Mouse (Mus musculus) hindbrain, embryonic 15.5 days (tissue): ENCODE data around the gene Atn1. TPM values are rescaled to one million over a fixed set of nuclear protein-coding genes. Genes with fewer than 3 reads are reported as not detected.

Source experiments
- ATAC-seq: fragments of 200-750 bp; cut with Nextera tagmentation; 2 replicates; pipeline ENCODE4 v1.8.0; 2017; ENCODE audit warnings: low read depth, moderate number of reproducible peaks, moderate TSS enrichment; ENCODE audit not compliant: low FRiP score
- H3K27ac ChIP-seq: fragments of 300-500 bp; sonication (generic); replicated peaks from 2 replicates; pipeline ENCODE4 v1.5.1; 2015; ENCODE audit warnings: mild to moderate bottlenecking, inconsistent platforms
- H3K27me3 ChIP-seq: fragments of 300-500 bp; sonication (generic); 2 replicates; pipeline ENCODE4 v1.6.1; 2015; ENCODE audit warnings: control low read depth, inconsistent platforms
- H3K36me3 ChIP-seq: fragments of 300-500 bp; sonication (generic); 2 replicates; pipeline ENCODE4 v1.6.1; 2015; ENCODE audit warnings: control low read depth, inconsistent platforms
- H3K4me1 ChIP-seq: fragments of 300-500 bp; sonication (generic); replicated peaks from 2 replicates; pipeline ENCODE4 v1.6.1; 2015; ENCODE audit warnings: control low read depth, inconsistent platforms
- H3K4me2 ChIP-seq: fragments of 300-500 bp; sonication (generic); 2 replicates; pipeline ENCODE4 v1.6.1; 2015; ENCODE audit warnings: moderate library complexity, mild to moderate bottlenecking, inconsistent platforms
- H3K4me3 ChIP-seq: fragments of 300-500 bp; sonication (generic); 2 replicates; pipeline ENCODE4 v1.5.1; 2015; ENCODE audit warnings: mild to moderate bottlenecking, inconsistent platforms
- H3K9ac ChIP-seq: fragments of 300-500 bp; sonication (generic); 2 replicates; pipeline ENCODE4 v1.6.1; 2015; ENCODE audit warnings: inconsistent platforms
- H3K9me3 ChIP-seq: fragments of 300-500 bp; sonication (generic); 2 replicates; pipeline ENCODE4 v1.6.1; 2016; ENCODE audit warnings: control low read depth, inconsistent platforms
- WGBS: fragments of 180-500 bp; shearing (Covaris S2); methylation state at CpG from one replicate; pipeline ENCODE4 v1.1.7; 2015; 5-methylcytosine and 5-hydroxymethylcytosine counted together
- microRNA counts: library from miRNA; unstranded; fragments of <30 nt; microRNA quantifications from one replicate; lab custom pipeline; 2016
- microRNA-seq: library from miRNA; unstranded; fragments of <30 nt; microRNA quantifications from one replicate; pipeline ENCODE4, GENCODE M21; 2016
- polyA plus RNA-seq: library from polyadenylated mRNA; unstranded; fragments of >200 nt; fragmentation: Nextera tagmentation; extraction: Ambion mirVana; gene quantifications from 2 replicates; pipeline ENCODE4 v1.2.1, GENCODE M21; 2015

Gene Atn1
- polyA plus RNA-seq, 1 experiment from 2014 or later = 30.4 TPM

DNA sequence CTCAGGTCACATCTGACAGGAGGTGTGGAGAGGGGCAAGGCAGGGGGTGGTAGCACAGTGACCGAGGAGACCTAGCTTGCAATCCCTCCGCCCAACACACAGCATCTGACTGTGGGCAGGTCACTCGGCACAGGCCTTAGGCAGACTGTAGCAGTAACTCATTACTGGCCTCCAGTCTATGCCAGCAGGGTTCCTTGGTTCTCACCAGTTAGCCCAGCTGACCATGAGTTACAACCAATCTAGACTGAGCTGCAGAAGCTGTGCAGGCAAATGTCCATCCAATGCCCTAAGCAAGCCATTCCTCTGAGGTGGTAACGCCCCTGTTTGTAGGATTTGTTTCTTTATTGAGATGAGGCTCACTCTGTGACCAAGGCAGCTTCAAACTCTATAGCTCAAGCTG is 57.0 kb downstream of the Atn1 start:
- peaks cover 34% of the 10 kb centered on the region for H3K36me3 ChIP-seq
- no peak overlapping the region for H3K4me2 ChIP-seq
- H3K4me3 ChIP-seq = no peak overlapping the region
- H3K27me3 ChIP-seq = no peaks in the 10 kb centered on the region
- WGBS = 93% methylated on average over 4 of the region's 4 CpGs
- H3K9me3 ChIP-seq = no peaks in the 10 kb centered on the region
- peaks cover 5% of the 10 kb centered on the region for H3K4me1 ChIP-seq
- no peak overlapping the region for H3K9ac ChIP-seq
- ATAC-seq = no peak
- no peak overlapping the region for H3K27ac ChIP-seq

DNA sequence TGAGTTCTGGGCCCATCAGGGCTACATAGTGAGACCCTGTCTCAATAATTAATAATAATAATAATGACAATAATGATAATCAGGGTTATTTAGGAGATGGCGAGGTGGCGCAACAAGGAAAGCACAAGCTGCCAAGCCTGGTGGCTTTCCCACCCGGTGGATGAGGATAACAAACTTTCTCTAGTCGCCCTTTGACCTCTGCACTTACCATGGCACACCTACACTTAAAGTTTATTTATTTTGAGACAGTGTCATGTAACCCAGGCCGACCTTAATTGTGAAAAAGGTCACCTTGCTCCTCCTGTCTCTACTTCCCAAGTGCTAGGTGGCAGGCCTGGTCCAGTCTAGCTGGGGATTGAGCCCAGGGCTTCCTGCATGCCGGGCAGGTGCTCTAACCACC is 57.6 kb downstream of the Atn1 start:
- ATAC-seq = no peak
- no peak overlapping the region for H3K9ac ChIP-seq
- WGBS = 90% methylated on average over 6 of the region's 6 CpGs
- H3K4me2 ChIP-seq = no peak overlapping the region
- H3K9me3 ChIP-seq = no peaks in the 10 kb centered on the region
- H3K27ac ChIP-seq = no peak overlapping the region
- no peaks in the 10 kb centered on the region for H3K27me3 ChIP-seq
- H3K4me1 ChIP-seq = peaks cover 11% of the 10 kb centered on the region
- H3K4me3 ChIP-seq = no peak overlapping the region
- peaks cover 28% of the 10 kb centered on the region for H3K36me3 ChIP-seq

DNA sequence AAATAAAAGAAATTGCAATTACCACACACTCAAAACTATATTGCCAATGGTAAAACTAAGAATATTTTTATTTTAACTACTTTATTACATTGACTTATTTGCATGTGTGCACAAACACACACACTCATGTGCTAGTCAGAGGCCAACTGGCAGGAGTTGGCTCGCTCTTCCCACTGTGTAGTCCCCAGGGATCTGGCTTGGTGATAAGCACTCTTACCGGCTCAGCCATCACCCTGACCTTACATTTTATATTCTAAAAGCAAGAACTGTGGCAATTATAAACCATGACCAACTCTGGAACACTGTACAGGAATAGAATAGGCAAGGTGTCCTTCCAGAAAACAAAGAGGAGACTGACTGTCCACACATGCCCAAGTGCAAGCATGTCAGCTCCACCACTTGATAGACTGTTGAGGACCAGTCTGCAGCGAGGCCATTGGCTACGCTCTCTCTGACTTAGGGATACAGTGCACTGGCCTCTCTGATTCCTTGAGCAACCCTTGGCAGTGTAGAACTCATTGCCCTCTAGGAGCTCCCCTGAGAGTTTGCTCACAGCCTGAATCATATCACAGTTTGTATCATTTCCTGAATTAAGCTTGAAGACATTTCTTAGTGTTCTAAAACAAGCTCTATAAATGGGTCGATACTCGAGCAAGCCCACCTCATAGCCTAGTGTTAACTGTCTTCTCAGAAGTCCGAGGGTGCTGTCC is 59.7 kb downstream of the Atn1 start:
- Histone ChIP-seq H3K4me2 (no peak overlapping the region), H3K36me3 (peaks cover 8% of the 10 kb centered on the region; the same call in 1 of the 2 replicates), H3K27me3 (no peaks in the 10 kb centered on the region), H3K27ac (no peak overlapping the region), H3K9ac (no peak overlapping the region), H3K4me3 (no peak overlapping the region), H3K9me3 (no peaks in the 10 kb centered on the region), H3K4me1 (peaks cover 15% of the 10 kb centered on the region)
- 91% methylated on average over 7 of the region's 7 CpGs for WGBS
- no peak for ATAC-seq

DNA sequence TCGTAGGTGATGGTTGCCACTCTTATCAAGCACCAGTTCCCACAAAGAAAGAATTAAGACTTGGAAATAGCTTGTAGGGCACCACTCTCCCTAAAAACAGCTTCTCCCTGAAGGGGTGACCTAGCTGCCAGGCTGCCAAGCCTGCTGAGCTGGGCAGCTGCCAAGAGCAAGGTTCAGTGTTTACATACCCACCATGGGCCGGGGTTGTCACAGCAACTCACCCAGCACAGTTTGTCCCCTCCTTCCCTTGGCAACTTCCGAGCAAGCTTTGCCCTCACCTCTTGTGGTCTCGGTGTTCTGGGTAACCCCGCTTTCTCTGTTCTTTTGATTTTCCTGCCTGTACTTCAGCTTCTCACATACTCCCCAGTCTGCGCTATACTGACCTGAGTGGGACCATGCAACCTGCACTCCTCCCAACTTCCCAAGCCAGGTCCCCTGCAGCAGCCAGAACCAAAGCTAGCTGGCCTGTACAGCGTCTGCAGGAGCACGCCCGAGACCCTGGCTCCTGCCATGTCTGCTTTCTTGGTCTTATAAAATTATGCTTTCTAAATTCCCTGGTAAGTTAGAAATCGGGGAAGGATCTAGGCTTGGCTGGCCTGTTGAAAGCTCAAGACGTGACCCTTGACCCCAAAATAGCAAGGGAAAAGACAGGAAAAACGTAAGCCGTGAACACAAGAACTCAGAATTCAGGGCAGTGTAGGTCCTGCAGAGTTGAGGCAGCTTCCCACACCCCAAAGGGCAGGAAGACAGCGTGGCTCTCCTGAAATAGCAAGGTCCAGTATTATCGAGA is 62.0 kb downstream of the Atn1 start:
- H3K4me2 ChIP-seq = peak overlapping the region; percentile 7; the same call in 1 of the 2 replicates
- 67% methylated on average over 15 of the region's 15 CpGs for WGBS

DNA sequence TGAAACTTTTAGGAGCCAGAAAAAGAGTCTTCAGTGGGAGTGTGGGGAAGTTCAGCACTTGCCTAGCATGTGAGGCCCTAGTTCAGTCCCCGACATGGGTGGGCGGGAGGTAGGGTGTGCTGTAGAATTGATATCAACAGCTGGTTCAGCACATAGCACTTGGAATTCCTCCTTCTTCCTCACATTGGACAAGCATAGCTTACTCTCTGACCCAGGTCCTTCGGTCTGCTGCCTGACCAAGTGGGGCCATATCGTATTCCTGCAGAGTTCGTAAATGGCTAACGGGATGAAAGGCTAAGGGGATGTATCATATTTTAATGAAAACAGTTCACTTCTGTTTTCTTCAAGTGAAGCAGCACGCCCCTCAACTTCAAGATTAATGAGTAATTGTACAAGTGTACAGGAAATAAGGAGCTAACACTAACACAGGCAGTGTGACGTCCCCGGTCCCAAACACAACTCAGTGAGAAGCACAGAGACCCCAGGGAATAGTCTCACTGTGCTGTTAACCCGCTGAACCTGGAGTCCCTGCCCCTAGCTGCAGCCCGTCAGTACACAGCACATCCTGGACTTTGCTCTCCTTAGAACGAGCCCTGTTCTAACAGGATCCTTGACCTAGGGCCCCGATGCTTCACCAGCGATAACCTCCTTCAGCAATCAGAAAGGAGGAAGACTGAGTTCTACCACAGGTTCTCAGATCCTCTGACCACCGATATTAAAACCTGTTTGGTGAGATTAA is 62.9 kb downstream of the Atn1 start:
- WGBS = 80% methylated on average over 15 of the region's 15 CpGs

More for the DNA sequence above, 62.0 kb downstream of the Atn1 start:
- ATAC-seq = peak; percentile 85; the same call in 1 of the 2 replicates
- Histone ChIP-seq H3K9me3 (no peaks in the 10 kb centered on the region), H3K27me3 (no peaks in the 10 kb centered on the region), H3K36me3 (no peaks in the 10 kb centered on the region), H3K4me3 (no peak overlapping the region), H3K27ac (peak overlapping the region; percentile 56), H3K9ac (no peak overlapping the region), H3K4me1 (peaks cover 15% of the 10 kb centered on the region)

More for the DNA sequence above, 62.9 kb downstream of the Atn1 start:
- ATAC-seq = no peak
- Histone ChIP-seq H3K4me1 (peaks cover 15% of the 10 kb centered on the region), H3K27ac (no peak overlapping the region), H3K4me2 (no peak overlapping the region), H3K27me3 (no peaks in the 10 kb centered on the region), H3K9ac (no peak overlapping the region), H3K9me3 (no peaks in the 10 kb centered on the region), H3K4me3 (no peak overlapping the region), H3K36me3 (no peaks in the 10 kb centered on the region)

MicroRNAs encoded within 50 kb of the gene (microRNA counts, 519-probe panel; counts per million panel counts)
- microRNA mmu-miR-141 (lab: Ali Mortazavi, UCI) (not detected), microRNA mmu-miR-200c (lab: Ali Mortazavi, UCI) (992 counts per million, percentile 2 among the panel's probes with 10 or more counts)

Small RNAs within 50 kb of the gene (microRNA-seq; reads per million reads assigned to microRNA genes)
- gene Mir141 (2.8 reads per million, percentile 10 among the genes with 10 or more reads in this experiment), gene Mir200c (34.4 reads per million, percentile 39 among the genes with 10 or more reads in this experiment)

Other genes starting within 250 kb of the Atn1 start
- gene C1ra, start 244.1 kb downstream of the Atn1 start, polyA plus RNA-seq = 0.35 and 0.38 TPM in 2 replicates
- 0.62 and 1.1 TPM in 2 replicates for gene C1s1, start 214.2 kb downstream of the Atn1 start, polyA plus RNA-seq
- not detected in 2 replicates for gene C1rb, start 186.2 kb downstream of the Atn1 start, polyA plus RNA-seq
- gene C1s2, start 120.4 kb downstream of the Atn1 start, polyA plus RNA-seq = 0.08 and 0.10 TPM in 2 replicates
- 46.7 and 49.9 TPM in 2 replicates for gene Lpcat3, start 93.5 kb downstream of the Atn1 start, polyA plus RNA-seq
- gene Emg1, start 44.3 kb downstream of the Atn1 start, polyA plus RNA-seq = 100.0 and 104 TPM in 2 replicates
- gene Phb2, start 44.2 kb downstream of the Atn1 start, polyA plus RNA-seq = 260 and 270 TPM in 2 replicates
- gene Ptpn6, start 17.8 kb downstream of the Atn1 start, polyA plus RNA-seq = 3.7 and 6.6 TPM in 2 replicates
- 626 and 628 TPM in 2 replicates for gene Grcc10, start 15.2 kb downstream of the Atn1 start, polyA plus RNA-seq
- gene Gm45234, start 503 bp downstream of the Atn1 start, polyA plus RNA-seq = not detected in 2 replicates
- gene Eno2, start 13.1 kb upstream of the Atn1 start, polyA plus RNA-seq = 141 and 144 TPM in 2 replicates
- 3.3 and 4.8 TPM in 2 replicates for gene Lrrc23, start 23.2 kb upstream of the Atn1 start, polyA plus RNA-seq
- 9.0 and 9.3 TPM in 2 replicates for gene Spsb2, start 52.1 kb upstream of the Atn1 start, polyA plus RNA-seq
- 468 and 478 TPM in 2 replicates for gene Tpi1, start 57.8 kb upstream of the Atn1 start, polyA plus RNA-seq
- 203 and 209 TPM in 2 replicates for gene Usp5, start 73.0 kb upstream of the Atn1 start, polyA plus RNA-seq
- 35.3 and 44.0 TPM in 2 replicates for gene Cdca3, start 73.0 kb upstream of the Atn1 start, polyA plus RNA-seq
- gene Gnb3, start 83.8 kb upstream of the Atn1 start, polyA plus RNA-seq = 0.83 and 3.3 TPM in 2 replicates
- gene P3h3, start 101.2 kb upstream of the Atn1 start, polyA plus RNA-seq = 17.1 and 18.7 TPM in 2 replicates
- 33.9 and 37.5 TPM in 2 replicates for gene Gpr162, start 107.5 kb upstream of the Atn1 start, polyA plus RNA-seq
- gene Cd4, start 131.7 kb upstream of the Atn1 start, polyA plus RNA-seq = 0.14 and 0.32 TPM in 2 replicates
- 3.1 and 3.5 TPM in 2 replicates for gene Lag3, start 155.2 kb upstream of the Atn1 start, polyA plus RNA-seq
- 766 and 864 TPM in 2 replicates for gene Ptms, start 163.6 kb upstream of the Atn1 start, polyA plus RNA-seq
- gene Mlf2, start 174.9 kb upstream of the Atn1 start, polyA plus RNA-seq = 565 and 615 TPM in 2 replicates
- 92.5 and 102 TPM in 2 replicates for gene Cops7a, start 209.0 kb upstream of the Atn1 start, polyA plus RNA-seq
- 58.8 and 73.5 TPM in 2 replicates for gene Pianp, start 240.2 kb upstream of the Atn1 start, polyA plus RNA-seq